Mouse (Mus musculus) retina, postnatal 7 days (tissue): Measurements from ENCODE around the gene Ppp1r32.

Source experiments
- DNase-seq: peaks from one replicate; pipeline ENCODE4 v3.0.0-alpha.2; 2012; ENCODE audit warnings: low read depth, low spot score

Gene Ppp1r32

DNA sequence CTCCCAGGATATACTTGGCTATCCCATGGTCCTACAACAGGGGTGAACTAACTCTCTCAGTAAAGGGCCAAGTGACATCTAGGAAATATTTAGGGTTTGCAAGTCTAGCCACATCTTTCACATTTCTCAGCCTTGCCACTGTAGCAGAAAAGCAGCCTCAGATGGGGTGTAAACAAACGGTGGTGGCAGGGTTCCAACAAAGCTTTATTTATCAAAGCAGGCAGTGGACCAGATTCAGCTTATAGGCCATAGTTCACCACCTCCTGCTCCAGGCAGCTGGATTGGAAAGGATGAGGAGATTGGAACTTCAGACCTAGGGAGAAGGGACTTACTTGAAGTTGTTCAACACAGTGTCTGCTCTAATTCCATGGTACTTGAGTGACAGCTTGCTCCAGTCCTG, 58.0 kb downstream of the Ppp1r32 start:
- DNase-seq, result no peak
